Mouse (Mus musculus): ENCODE results near the gene Scarf2. TPM values are rescaled to one million over a fixed set of nuclear protein-coding genes. Genes with fewer than 3 reads are reported as not detected.

Scarf2 gene
- polyA plus RNA-seq, 1 experiment from 2014 or later, result 4.9 TPM

Other genes starting within 250 kb of the Scarf2 start
- gene Lrrc74b, start 236.0 kb upstream of the Scarf2 start, polyA plus RNA-seq (2016; fragmentation: Nextera tagmentation; extraction: Ambion mirVana), result 0.07 TPM in 1 of 2 replicates, not detected in the other
- 0.08 TPM in 2 replicates for gene P2rx6, start 235.4 kb upstream of the Scarf2 start, polyA plus RNA-seq (2016; fragmentation: Nextera tagmentation; extraction: Ambion mirVana)
- gene Slc7a4, start 214.1 kb upstream of the Scarf2 start, polyA plus RNA-seq (2016; fragmentation: Nextera tagmentation; extraction: Ambion mirVana), result 1.7 TPM in 2 replicates
- gene Smpd4, start 177.9 kb upstream of the Scarf2 start, polyA plus RNA-seq (2016; fragmentation: Nextera tagmentation; extraction: Ambion mirVana), result 31.3 and 31.8 TPM in 2 replicates
- gene Ccdc74a, start 150.8 kb upstream of the Scarf2 start, polyA plus RNA-seq (2016; fragmentation: Nextera tagmentation; extraction: Ambion mirVana), result 3.0 and 3.2 TPM in 2 replicates
- 24.2 and 25.2 TPM in 2 replicates for gene Med15, start 64.4 kb upstream of the Scarf2 start, polyA plus RNA-seq (2016; fragmentation: Nextera tagmentation; extraction: Ambion mirVana)
- gene Klhl22, start 37.7 kb upstream of the Scarf2 start, polyA plus RNA-seq (2016; fragmentation: Nextera tagmentation; extraction: Ambion mirVana), result 23.5 and 24.0 TPM in 2 replicates
- not detected in 2 replicates for gene B830017H08Rik, start 35.8 kb downstream of the Scarf2 start, polyA plus RNA-seq (2016; fragmentation: Nextera tagmentation; extraction: Ambion mirVana)
- gene Car15, start 41.1 kb downstream of the Scarf2 start, polyA plus RNA-seq (2016; fragmentation: Nextera tagmentation; extraction: Ambion mirVana), result 0.58 and 0.61 TPM in 2 replicates
- gene Gm20518, start 94.4 kb downstream of the Scarf2 start, polyA plus RNA-seq (2016; fragmentation: Nextera tagmentation; extraction: Ambion mirVana), result not detected in 2 replicates
- 0.04 TPM in 1 of 2 replicates, not detected in the other for gene Tssk1, start 96.9 kb downstream of the Scarf2 start, polyA plus RNA-seq (2016; fragmentation: Nextera tagmentation; extraction: Ambion mirVana)
- gene Dgcr2, start 101.3 kb downstream of the Scarf2 start, polyA plus RNA-seq (2016; fragmentation: Nextera tagmentation; extraction: Ambion mirVana), result 29.7 and 29.9 TPM in 2 replicates
- not detected in 2 replicates for gene Tssk2, start 101.4 kb downstream of the Scarf2 start, polyA plus RNA-seq (2016; fragmentation: Nextera tagmentation; extraction: Ambion mirVana)
- gene Ess2, start 114.1 kb downstream of the Scarf2 start, polyA plus RNA-seq (2016; fragmentation: Nextera tagmentation; extraction: Ambion mirVana), result 18.7 and 18.9 TPM in 2 replicates
- not detected in 2 replicates for gene Gsc2, start 117.8 kb downstream of the Scarf2 start, polyA plus RNA-seq (2016; fragmentation: Nextera tagmentation; extraction: Ambion mirVana)
- 99.2 and 102 TPM in 2 replicates for gene Slc25a1, start 130.9 kb downstream of the Scarf2 start, polyA plus RNA-seq (2016; fragmentation: Nextera tagmentation; extraction: Ambion mirVana)
- gene Vpreb2, start 183.1 kb downstream of the Scarf2 start, polyA plus RNA-seq (2016; fragmentation: Nextera tagmentation; extraction: Ambion mirVana), result not detected in 2 replicates